Mouse (Mus musculus) bone marrow, adult 2 months (tissue): Measurements from ENCODE around the gene Baat.

Source experiments
- CTCF ChIP-seq: fragments of 200-500 bp; IDR thresholded peaks from 2 replicates; pipeline ENCODE4 v1.5.1; 2011; ENCODE audit warnings: low read length, control low read depth; ENCODE audit not compliant: control insufficient read depth, insufficient read depth
- POLR2A ChIP-seq: fragments of 200-500 bp; IDR thresholded peaks from 2 replicates; pipeline ENCODE4 v1.6.1; 2011; ENCODE audit warnings: low read depth, mild to moderate bottlenecking, control low read depth, low read length, borderline replicate concordance; ENCODE audit not compliant: control insufficient read depth

- no peak for TF ChIP-seq CTCF
- TF ChIP-seq POLR2A = no peak
Observed at GRCm38 (mm10) chr4:49469435-49470151, 36.8 kb downstream of the Baat start.
